13 mouse cellular contexts compared by ENCODE assay signal in genomic region chr17:73087045-73087910, GRCm38 (mm10). TPM values are rescaled to one million over a fixed set of nuclear protein-coding genes. Genes with fewer than 3 reads are reported as not detected.
DNase-seq lines count a peak whose midpoint lies in the region; ATAC-seq and TF ChIP-seq lines count a peak whose summit lies in the region.
"Had no signal": no experiment of that assay in that cellular context is flagged by ENCODE, and none has a peak within 500 bp of the region (broad histone marks: within the 10 kb centered on the region; RNA-seq: fewer than 3 reads in every experiment).

No protein-coding gene starts in this region.

- H3K27me3 ChIP-seq in heart, embryonic 11.5 days (ENCODE audit: control insufficient read depth, insufficient read depth, low read length): no peaks in the 10 kb centered on the region
- no peaks in the 10 kb centered on the region for H3K27me3 ChIP-seq in stomach, embryonic 16.5 days (ENCODE audit: control insufficient read depth, insufficient read depth, low read length)
- H3K27me3 ChIP-seq in stomach, postnatal 0 days (ENCODE audit: control insufficient read depth, insufficient read depth, low read length): no peaks in the 10 kb centered on the region
- no peaks in the 10 kb centered on the region for H3K27me3 ChIP-seq in liver, embryonic 14.5 days (ENCODE audit: control insufficient read depth, insufficient read depth, low read length)
- H3K27me3 ChIP-seq: limb, embryonic 12.5 days; stomach, embryonic 15.5 days had no signal

- ATAC-seq in heart, embryonic 11.5 days (replicated peaks; ENCODE audit: insufficient number of reproducible peaks, low FRiP score, low TSS enrichment): peak; percentile 42; the same call in 1 of the 2 replicates
- ATAC-seq in stomach, embryonic 16.5 days (ENCODE audit: insufficient read depth, low FRiP score): peak; percentile 64; the same call in 1 of the 2 replicates
- no peak for ATAC-seq in stomach, postnatal 0 days (ENCODE audit: low FRiP score, low TSS enrichment)
- ATAC-seq in liver, embryonic 14.5 days (ENCODE audit: insufficient read depth): 0 out of 2 replicates have a peak, but pooled peaks have one; percentile 33

- peak overlapping the region; percentile 50 for H3K27ac ChIP-seq in heart, embryonic 11.5 days (ENCODE audit: low read depth, low read length)
- H3K27ac ChIP-seq in stomach, embryonic 16.5 days (ENCODE audit: low read length): no peak overlapping the region
- no peak overlapping the region for H3K27ac ChIP-seq in stomach, postnatal 0 days (replicated peaks)
- no peak overlapping the region for H3K27ac ChIP-seq in liver, embryonic 14.5 days
- H3K27ac ChIP-seq: limb, embryonic 12.5 days; stomach, embryonic 15.5 days had no signal

- H3K36me3 ChIP-seq in heart, embryonic 11.5 days (ENCODE audit: control insufficient read depth, insufficient read depth, low read length): no peaks in the 10 kb centered on the region
- no peaks in the 10 kb centered on the region for H3K36me3 ChIP-seq in stomach, embryonic 16.5 days (ENCODE audit: control insufficient read depth, insufficient read depth, low read length)
- H3K36me3 ChIP-seq in stomach, postnatal 0 days (ENCODE audit: control insufficient read depth, insufficient read depth, low read length): no peaks in the 10 kb centered on the region
- no peaks in the 10 kb centered on the region for H3K36me3 ChIP-seq in liver, embryonic 14.5 days (replicated peaks; ENCODE audit: control insufficient read depth, insufficient read depth, low read depth)
- H3K36me3 ChIP-seq: limb, embryonic 12.5 days; stomach, embryonic 15.5 days had no signal

- DNase-seq in heart, adult 18-20 months: no peak
- DNase-seq in stomach, postnatal 0 days (ENCODE audit: low spot score): no peak
- no peak for DNase-seq in liver, embryonic 14.5 days (ENCODE audit: low read depth in 3 of 3, low spot score in 3 of 3)
- DNase-seq in cerebellum, postnatal 36 days: no peak
- DNase-seq in frontal cortex, postnatal 36 days (ENCODE audit: low spot score in 2 of 2): no peak
- no peak for DNase-seq in frontal cortex, adult 2 months (ENCODE audit: extremely low spot score in 1 of 2, low spot score in 1 of 2)
- DNase-seq: adrenal gland, postnatal 10 days; cerebellum, adult 9-11 months; gastrocnemius, postnatal 36 days had no signal

- peak overlapping the region; percentile 24; the same call in 1 of the 2 replicates for H3K4me2 ChIP-seq in heart, embryonic 11.5 days
- H3K4me2 ChIP-seq in stomach, embryonic 16.5 days (ENCODE audit: low read depth, low read length): no peak overlapping the region
- no peak overlapping the region for H3K4me2 ChIP-seq in stomach, postnatal 0 days (replicated peaks; ENCODE audit: low read depth)
- no peak overlapping the region for H3K4me2 ChIP-seq in liver, embryonic 14.5 days (ENCODE audit: low read depth)
- H3K4me2 ChIP-seq: limb, embryonic 12.5 days; stomach, embryonic 15.5 days had no signal

- no peak for TF ChIP-seq CTCF in stomach, postnatal 0 days (IDR thresholded peaks at IDR 0.05; ENCODE audit: low read depth)
- TF ChIP-seq CTCF in liver, embryonic 14.5 days (IDR thresholded peaks at IDR 0.05; ENCODE audit: low read depth): no peak

- no peak for TF ChIP-seq EP300 in stomach, postnatal 0 days (optimal IDR thresholded peaks at IDR 0.05)
- TF ChIP-seq EP300 in liver, embryonic 14.5 days (IDR thresholded peaks at IDR 0.05; ENCODE audit: low read depth): no peak

- no peak overlapping the region for H3K9ac ChIP-seq in heart, embryonic 11.5 days (ENCODE audit: low read depth, low read length)
- no peak overlapping the region for H3K9ac ChIP-seq in stomach, embryonic 16.5 days (ENCODE audit: low read length)
- no peak overlapping the region for H3K9ac ChIP-seq in stomach, postnatal 0 days (ENCODE audit: low read length)
- H3K9ac ChIP-seq in liver, embryonic 14.5 days (replicated peaks): no peak overlapping the region
- H3K9ac ChIP-seq: limb, embryonic 12.5 days; stomach, embryonic 15.5 days had no signal

- no peak overlapping the region for H3K4me3 ChIP-seq in heart, embryonic 11.5 days (ENCODE audit: low read depth, low read length)
- H3K4me3 ChIP-seq in stomach, embryonic 16.5 days (replicated peaks; ENCODE audit: low read length): no peak overlapping the region
- H3K4me3 ChIP-seq in stomach, postnatal 0 days (ENCODE audit: low read depth, low read length): no peak overlapping the region
- no peak overlapping the region for H3K4me3 ChIP-seq in liver, embryonic 14.5 days (ENCODE audit: insufficient read depth in 1 of 2, low read depth in 2 of 2, low read length in 2 of 2)
- H3K4me3 ChIP-seq: limb, embryonic 12.5 days; stomach, embryonic 15.5 days had no signal

- H3K4me1 ChIP-seq in heart, embryonic 11.5 days (ENCODE audit: control insufficient read depth, insufficient read depth, low read length): peaks cover 14% of the 10 kb centered on the region
- no peaks in the 10 kb centered on the region for H3K4me1 ChIP-seq in stomach, embryonic 16.5 days (ENCODE audit: control insufficient read depth, insufficient read depth, low read length)
- H3K4me1 ChIP-seq in stomach, postnatal 0 days (replicated peaks; ENCODE audit: control insufficient read depth, insufficient read depth): no peaks in the 10 kb centered on the region
- 0 out of 4 replicates have a peak, but pooled peaks cover 0 to 5% of the 10 kb centered on the region in 2 experiments for H3K4me1 ChIP-seq in liver, embryonic 14.5 days (replicated peaks; ENCODE audit: control insufficient read depth in 2 of 2, insufficient read depth in 2 of 2, low read length in 1 of 2)
- H3K4me1 ChIP-seq: limb, embryonic 12.5 days; stomach, embryonic 15.5 days had no signal

- 14% methylated on average over 13 of the region's 13 CpGs for WGBS in heart, embryonic 11.5 days (ENCODE audit: insufficient replicate concordance)
- WGBS in stomach, embryonic 16.5 days: 40% methylated on average over 13 of the region's 13 CpGs
- 45% methylated on average over 13 of the region's 13 CpGs for WGBS in stomach, postnatal 0 days
- WGBS in liver, embryonic 14.5 days (ENCODE audit: insufficient replicate concordance): 7% methylated on average over 13 of the region's 13 CpGs

- no peaks in the 10 kb centered on the region for H3K9me3 ChIP-seq in heart, embryonic 11.5 days (replicated peaks; ENCODE audit: control insufficient read depth, low read length)
- H3K9me3 ChIP-seq in stomach, embryonic 16.5 days (replicated peaks; ENCODE audit: control insufficient read depth, low read length): no peaks in the 10 kb centered on the region
- H3K9me3 ChIP-seq in stomach, postnatal 0 days (ENCODE audit: control insufficient read depth, low read length): no peaks in the 10 kb centered on the region
- H3K9me3 ChIP-seq in liver, embryonic 14.5 days (ENCODE audit: control insufficient read depth, low read length): no peaks in the 10 kb centered on the region
- H3K9me3 ChIP-seq: limb, embryonic 12.5 days; stomach, embryonic 15.5 days had no signal

RNA-seq across cellular contexts. Expression of gene Lclat1, which starts 20.5 kb away (rescaled TPM):
- polyA plus RNA-seq in heart, embryonic 11.5 days (2014; fragmentation: Nextera tagmentation; extraction: Ambion mirVana): 38.3 and 51.0 TPM in 2 replicates
- 10 to 100 TPM; 97.3 to 97.5 TPM for total RNA-seq in heart, adult 18-20 months (2021)
- polyA plus RNA-seq in stomach, embryonic 16.5 days (2015; fragmentation: Nextera tagmentation; extraction: Ambion mirVana): 14.5 and 15.1 TPM in 2 replicates
- 4.3 and 5.6 TPM in 2 replicates for polyA plus RNA-seq in stomach, postnatal 0 days (2015; fragmentation: Nextera tagmentation; extraction: Ambion mirVana)
- polyA plus RNA-seq in liver, embryonic 14.5 days (2012; rRNA removed): 1.3 and 1.8 TPM in 2 replicates
- 3.8 and 4.5 TPM in 2 replicates for polyA plus RNA-seq in liver, embryonic 14.5 days (2014; fragmentation: Nextera tagmentation; extraction: Ambion mirVana)
- 20.5 and 21.7 TPM in 2 replicates for polyA plus RNA-seq in frontal cortex, adult 2 months (2012; rRNA removed)
